Mouse (Mus musculus): ENCODE results near the gene Sprr2d.

- TF ChIP-seq CTCF (IDR thresholded peaks at IDR 0.05; ENCODE audit: borderline replicate concordance, extremely low read depth, insufficient read depth, insufficient read length) (no peak), POLR2A (IDR thresholded peaks at IDR 0.05; ENCODE audit: borderline replicate concordance, extremely low read depth, insufficient read depth, insufficient read length, poor library complexity, severe bottlenecking) (no peak)
Observed at GRCm38 (mm10) chr3:92373613-92374012, 34.7 kb downstream of the Sprr2d start.
